ENCODE assay signal across 8 mouse cellular contexts in the genomic region with DNA sequence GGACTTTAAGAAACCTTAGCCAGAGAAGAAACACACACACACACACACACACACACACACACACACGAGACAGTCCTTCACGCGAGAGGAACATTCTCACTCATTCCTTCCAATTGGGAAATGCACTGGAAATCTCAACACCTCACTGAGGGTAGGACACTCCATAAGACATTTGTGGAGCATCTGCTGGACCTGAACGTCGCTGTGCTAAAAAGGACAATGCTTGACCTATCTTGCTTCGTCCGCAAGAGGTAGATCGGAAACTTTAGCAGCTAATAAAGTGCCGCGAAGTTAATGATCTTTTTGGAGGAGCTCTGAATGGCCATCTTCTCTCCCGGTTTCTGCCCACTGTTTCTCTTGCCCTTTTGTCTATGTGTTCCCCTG. TPM values are rescaled to one million over a fixed set of nuclear protein-coding genes. Genes with fewer than 3 reads are reported as not detected.
A peak's percentile ranks its signal among the peaks of the same experiment; 100 is the strongest.
DNase-seq lines count a peak whose midpoint lies in the region; ATAC-seq and TF ChIP-seq lines count a peak whose summit lies in the region.

No protein-coding gene starts in this region.

- peak overlapping the region; percentile 94; the same call in 1 of the 2 replicates for H3K4me2 ChIP-seq in kidney, embryonic 14.5 days (replicated peaks; ENCODE audit: low read depth, low read length)
- peak overlapping the region; percentile 85 for H3K4me2 ChIP-seq in forebrain, postnatal 0 days (ENCODE audit: low read depth)
- H3K4me2 ChIP-seq in midbrain, embryonic 13.5 days (replicated peaks): peak overlapping the region; percentile 87

- no peak for ATAC-seq in kidney, embryonic 14.5 days (ENCODE audit: low FRiP score, low TSS enrichment)
- ATAC-seq in forebrain, postnatal 0 days: no peak
- no peak for ATAC-seq in midbrain, embryonic 13.5 days

- peaks cover 9% of the 10 kb centered on the region; the same call in 1 of the 2 replicates for H3K27me3 ChIP-seq in kidney, embryonic 14.5 days (ENCODE audit: control insufficient read depth, insufficient read depth, low read length)
- H3K27me3 ChIP-seq in forebrain, postnatal 0 days (ENCODE audit: insufficient read depth, low read length): no peaks in the 10 kb centered on the region
- H3K27me3 ChIP-seq in midbrain, embryonic 13.5 days: peaks cover 10% of the 10 kb centered on the region

- 39% methylated on average over 11 of the region's 11 CpGs for WGBS in kidney, embryonic 14.5 days
- 38% methylated on average over 11 of the region's 11 CpGs for WGBS in forebrain, postnatal 0 days
- 45% methylated on average over 11 of the region's 11 CpGs for WGBS in midbrain, embryonic 13.5 days

- H3K4me1 ChIP-seq in kidney, embryonic 14.5 days (ENCODE audit: control insufficient read depth, insufficient read depth, low read length): no peaks in the 10 kb centered on the region; the same call in 1 of the 2 replicates
- peaks cover 15% of the 10 kb centered on the region; the same call in 1 of the 2 replicates for H3K4me1 ChIP-seq in forebrain, postnatal 0 days (ENCODE audit: insufficient read depth)
- H3K4me1 ChIP-seq in midbrain, embryonic 13.5 days (replicated peaks): peaks cover 15% of the 10 kb centered on the region

- no peaks in the 10 kb centered on the region for H3K9me3 ChIP-seq in kidney, embryonic 14.5 days (ENCODE audit: control insufficient read depth, low read length)
- H3K9me3 ChIP-seq in forebrain, postnatal 0 days (ENCODE audit: low read length): no peaks in the 10 kb centered on the region
- H3K9me3 ChIP-seq in midbrain, embryonic 13.5 days: no peaks in the 10 kb centered on the region

- DNase-seq in kidney, adult 8-10 months: no peak
- peak; percentile 30 for DNase-seq in brain, adult 2 months (ENCODE audit: low read depth, low spot score)
- DNase-seq in forebrain, postnatal 0 days: peak; percentile 27
- DNase-seq in adrenal gland, adult 2 months: no peak
- DNase-seq in urinary bladder, postnatal 25 days (ENCODE audit: low spot score): no peak
- no peak for DNase-seq in gastrocnemius, postnatal 10 days

- no peak for TF ChIP-seq CTCF in forebrain, postnatal 0 days (IDR thresholded peaks at IDR 0.05; ENCODE audit: low read depth)

- no peak overlapping the region for H3K27ac ChIP-seq in kidney, embryonic 14.5 days (ENCODE audit: low read depth, low read length)
- no peak overlapping the region for H3K27ac ChIP-seq in forebrain, postnatal 0 days (ENCODE audit: low read depth, low read length)
- no peak overlapping the region for H3K27ac ChIP-seq in midbrain, embryonic 13.5 days

- peak overlapping the region; percentile 54 for H3K4me3 ChIP-seq in kidney, embryonic 14.5 days (ENCODE audit: low read length)
- H3K4me3 ChIP-seq in forebrain, postnatal 0 days (ENCODE audit: low read depth, low read length): peak overlapping the region; percentile 53
- H3K4me3 ChIP-seq in midbrain, embryonic 13.5 days (replicated peaks): peak overlapping the region; percentile 57

- no peak overlapping the region for H3K9ac ChIP-seq in kidney, embryonic 14.5 days (ENCODE audit: low read depth, low read length)
- H3K9ac ChIP-seq in forebrain, postnatal 0 days: peak overlapping the region; percentile 62
- peak overlapping the region; percentile 70 for H3K9ac ChIP-seq in midbrain, embryonic 13.5 days (replicated peaks)

- H3K36me3 ChIP-seq in kidney, embryonic 14.5 days (ENCODE audit: control insufficient read depth, insufficient read depth, low read length): no peaks in the 10 kb centered on the region
- no peaks in the 10 kb centered on the region for H3K36me3 ChIP-seq in forebrain, postnatal 0 days (ENCODE audit: insufficient read depth)
- no peaks in the 10 kb centered on the region for H3K36me3 ChIP-seq in midbrain, embryonic 13.5 days

RNA-seq across cellular contexts. Expression of a gene that starts 1.7 kb away (rescaled TPM):
- 1.3 and 1.5 TPM in 2 replicates for polyA plus RNA-seq in kidney, embryonic 14.5 days (2014; fragmentation: Nextera tagmentation; extraction: Ambion mirVana)
- total RNA-seq in forebrain, postnatal 0 days (2014; rRNA removed): 0.08 and 0.24 TPM in 2 replicates
- polyA plus RNA-seq in forebrain, postnatal 0 days (2015; fragmentation: Nextera tagmentation; extraction: Ambion mirVana): 0.18 and 0.34 TPM in 2 replicates
- 0.95 and 1.0 TPM in 2 replicates for polyA plus RNA-seq in midbrain, embryonic 13.5 days (2015; fragmentation: Nextera tagmentation; extraction: Ambion mirVana)
- not detected for total RNA-seq in adrenal gland, adult 2 months (2021)
- 0.07 TPM in 1 of 2 replicates, not detected in the other for polyA plus RNA-seq in adrenal gland, adult 2 months (2012; rRNA removed)
- total RNA-seq in gastrocnemius, postnatal 10 days (2021): not detected

RNA-seq across cellular contexts. Expression of a gene that starts 12.3 kb away (rescaled TPM):
- 15.7 and 29.0 TPM in 2 replicates for polyA plus RNA-seq in kidney, embryonic 14.5 days (2014; fragmentation: Nextera tagmentation; extraction: Ambion mirVana)
- 51.6 and 65.0 TPM in 2 replicates for total RNA-seq in forebrain, postnatal 0 days (2014; rRNA removed)
- polyA plus RNA-seq in forebrain, postnatal 0 days (2015; fragmentation: Nextera tagmentation; extraction: Ambion mirVana): 12.8 and 14.6 TPM in 2 replicates
- 22.3 and 26.0 TPM in 2 replicates for polyA plus RNA-seq in midbrain, embryonic 13.5 days (2015; fragmentation: Nextera tagmentation; extraction: Ambion mirVana)
- 10 to 100 TPM; 13.2 to 17.0 TPM for total RNA-seq in adrenal gland, adult 2 months (2021)
- polyA plus RNA-seq in adrenal gland, adult 2 months (2012; rRNA removed): 10.5 and 15.3 TPM in 2 replicates
- 10 to 100 TPM; 11.5 to 14.4 TPM for total RNA-seq in gastrocnemius, postnatal 10 days (2021)

RNA-seq across cellular contexts. Expression of a gene that starts 28.4 kb away (rescaled TPM):
- polyA plus RNA-seq in kidney, embryonic 14.5 days (2014; fragmentation: Nextera tagmentation; extraction: Ambion mirVana): 167 and 171 TPM in 2 replicates
- total RNA-seq in forebrain, postnatal 0 days (2014; rRNA removed): 134 and 139 TPM in 2 replicates
- polyA plus RNA-seq in forebrain, postnatal 0 days (2015; fragmentation: Nextera tagmentation; extraction: Ambion mirVana): 182 TPM in 2 replicates
- 191 and 196 TPM in 2 replicates for polyA plus RNA-seq in midbrain, embryonic 13.5 days (2015; fragmentation: Nextera tagmentation; extraction: Ambion mirVana)
- total RNA-seq in adrenal gland, adult 2 months (2021): 100 to 1,000 TPM in 1 of 2 experiments, 10 to 100 TPM in 1; 90.9 to 134 TPM
- 16.2 and 19.8 TPM in 2 replicates for polyA plus RNA-seq in adrenal gland, adult 2 months (2012; rRNA removed)
- 10 to 100 TPM; 64.2 to 65.6 TPM for total RNA-seq in gastrocnemius, postnatal 10 days (2021)

Comparison
In these comparisons a context has a peak if more than half of its experiments do, and no peak if none do; other contexts are left out.
1. DNase-seq: peak in brain, adult 2 months (single experiment) and forebrain, postnatal 0 days (single experiment); none in kidney, adult 8-10 months (0 of 2), adrenal gland, adult 2 months (single experiment), urinary bladder, postnatal 25 days (single experiment) and gastrocnemius, postnatal 10 days (single experiment).
2. Peak in every context shown above with its lines, with median percentiles within 50 percentile points of each other: H3K4me2 ChIP-seq and H3K4me3 ChIP-seq.